Mouse (Mus musculus): Measurements from ENCODE around the gene Atp1a1. TPM values are rescaled to one million over a fixed set of nuclear protein-coding genes. Genes with fewer than 3 reads are reported as not detected.

Atp1a1 gene
- polyA plus RNA-seq, 1 experiment from 2014 or later, result 150 TPM

- Histone ChIP-seq H3K4me3 (ENCODE audit: low read depth, low read length) (no peak overlapping the region), H3K9ac (no peak overlapping the region), H3K4me2 (no peak overlapping the region), H3K4me1 (ENCODE audit: insufficient read depth) (no peaks in the 10 kb centered on the region), H3K36me3 (ENCODE audit: insufficient read depth) (no peaks in the 10 kb centered on the region), H3K27me3 (ENCODE audit: insufficient read depth, low read length) (no peaks in the 10 kb centered on the region), H3K27ac (ENCODE audit: low read depth) (no peak overlapping the region), H3K9me3 (ENCODE audit: low read depth, low read length) (no peaks in the 10 kb centered on the region)
- TF ChIP-seq CTCF (IDR thresholded peaks at IDR 0.05; ENCODE audit: low read depth), result no peak
- DNase-seq (no peak), ATAC-seq (ENCODE audit: insufficient read depth) (no peak)
- 61% methylated on average over 7 of the region's 7 CpGs for WGBS
These were observed 68.2 kb downstream of the Atp1a1 start for GRCm38 (mm10) chr3:101536322-101536721.

DNA sequence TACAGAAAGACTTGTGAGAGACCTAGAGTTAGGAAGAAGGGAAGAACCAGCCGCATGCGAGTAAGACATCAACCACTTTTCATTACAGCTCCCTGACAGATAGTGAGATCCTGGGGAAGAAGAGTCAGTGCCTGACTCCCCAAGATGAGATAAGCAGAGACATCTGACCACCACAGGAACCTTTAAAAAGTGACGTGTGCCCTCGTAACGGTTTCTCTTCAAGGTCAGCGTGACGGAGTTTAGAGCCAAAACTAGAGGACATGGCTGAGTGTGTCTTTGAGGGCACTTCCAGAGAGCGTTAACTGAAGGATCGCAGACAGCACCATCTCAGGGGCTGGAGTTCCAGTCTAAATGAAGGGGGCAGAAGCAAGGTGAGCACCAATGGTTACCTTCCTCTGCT lies 70.2 kb downstream of the Atp1a1 start:
- Histone ChIP-seq H3K4me2 (no peak overlapping the region), H3K9me3 (ENCODE audit: low read depth, low read length) (no peaks in the 10 kb centered on the region), H3K4me1 (ENCODE audit: insufficient read depth) (peaks cover 9% of the 10 kb centered on the region), H3K27me3 (ENCODE audit: insufficient read depth, low read length) (no peaks in the 10 kb centered on the region), H3K9ac (no peak overlapping the region), H3K36me3 (ENCODE audit: insufficient read depth) (no peaks in the 10 kb centered on the region), H3K4me3 (ENCODE audit: low read depth, low read length) (no peak overlapping the region), H3K27ac (ENCODE audit: low read depth) (no peak overlapping the region)
- no peak for DNase-seq
- ATAC-seq (ENCODE audit: insufficient read depth), result no peak
- 77% methylated on average over 9 of the region's 9 CpGs for WGBS
- no peak for TF ChIP-seq CTCF (IDR thresholded peaks at IDR 0.05; ENCODE audit: low read depth)

DNA sequence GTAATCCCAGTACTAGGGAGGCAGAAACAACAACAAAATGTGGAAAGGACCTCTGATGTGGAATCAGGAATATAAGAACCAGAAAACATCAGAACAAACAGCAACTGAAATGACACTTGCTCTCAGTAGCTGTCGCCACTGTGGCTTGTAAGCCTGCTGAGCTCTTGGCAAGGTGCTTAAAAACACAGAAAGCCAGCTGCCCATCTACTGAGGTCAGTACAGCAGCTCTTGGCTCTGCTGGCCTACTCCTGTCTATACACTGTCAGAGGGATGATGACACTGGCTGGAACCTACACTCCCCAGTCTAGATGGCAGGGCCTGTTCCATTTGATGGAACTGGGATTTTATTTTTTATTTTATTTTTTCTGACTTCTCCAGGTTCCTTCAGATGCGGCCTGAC lies 71.1 kb downstream of the Atp1a1 start:
- H3K36me3 ChIP-seq (ENCODE audit: insufficient read depth), result no peaks in the 10 kb centered on the region
- no peaks in the 10 kb centered on the region for H3K27me3 ChIP-seq (ENCODE audit: insufficient read depth, low read length)
- WGBS, result 84% methylated on average over 2 of the region's 2 CpGs
- ATAC-seq (ENCODE audit: insufficient read depth) (no peak), DNase-seq (no peak)
- peaks cover 15% of the 10 kb centered on the region for H3K4me1 ChIP-seq (ENCODE audit: insufficient read depth)
- no peak overlapping the region for H3K4me2 ChIP-seq
- TF ChIP-seq CTCF (IDR thresholded peaks at IDR 0.05; ENCODE audit: low read depth), result no peak
- H3K9ac ChIP-seq, result no peak overlapping the region
- no peak overlapping the region for H3K4me3 ChIP-seq (ENCODE audit: low read depth, low read length)
- no peaks in the 10 kb centered on the region for H3K9me3 ChIP-seq (ENCODE audit: low read depth, low read length)
- no peak overlapping the region for H3K27ac ChIP-seq (ENCODE audit: low read depth)

DNA sequence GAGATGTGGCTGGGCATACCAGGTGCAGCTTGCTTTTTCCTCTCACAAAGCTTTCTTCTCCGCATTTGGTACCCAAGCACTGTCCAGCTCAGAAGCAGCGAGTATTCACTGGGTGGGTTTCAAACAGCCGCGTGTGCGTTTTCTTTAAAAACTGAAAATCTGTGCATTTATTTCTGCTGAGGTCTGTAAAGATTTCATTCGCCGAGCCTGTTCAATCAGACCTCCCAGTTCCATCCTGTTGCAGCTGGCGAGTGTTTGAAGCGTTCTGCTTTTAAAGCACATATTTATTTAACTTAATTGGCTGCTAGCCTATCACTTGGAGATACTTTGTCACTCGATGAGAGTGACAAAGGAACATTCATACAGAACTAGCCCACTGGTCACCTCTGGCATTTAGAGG lies 73.6 kb downstream of the Atp1a1 start:
- TF ChIP-seq CTCF (IDR thresholded peaks at IDR 0.05; ENCODE audit: low read depth), result no peak
- DNase-seq (peak; percentile 57), ATAC-seq (ENCODE audit: insufficient read depth) (no peak)
- Histone ChIP-seq H3K4me1 (ENCODE audit: insufficient read depth) (peaks cover 22% of the 10 kb centered on the region), H3K36me3 (ENCODE audit: insufficient read depth) (no peaks in the 10 kb centered on the region), H3K27me3 (ENCODE audit: insufficient read depth, low read length) (no peaks in the 10 kb centered on the region), H3K4me3 (ENCODE audit: low read depth, low read length) (no peak overlapping the region), H3K4me2 (no peak overlapping the region), H3K9me3 (ENCODE audit: low read depth, low read length) (no peaks in the 10 kb centered on the region), H3K9ac (no peak overlapping the region), H3K27ac (ENCODE audit: low read depth) (no peak overlapping the region)
- WGBS, result 28% methylated on average over 10 of the region's 10 CpGs

- Histone ChIP-seq H3K4me2 (no peak overlapping the region), H3K9me3 (ENCODE audit: low read depth, low read length) (no peaks in the 10 kb centered on the region), H3K4me3 (ENCODE audit: low read depth, low read length) (no peak overlapping the region), H3K27ac (ENCODE audit: low read depth) (no peak overlapping the region), H3K9ac (no peak overlapping the region), H3K36me3 (ENCODE audit: insufficient read depth) (no peaks in the 10 kb centered on the region), H3K4me1 (ENCODE audit: insufficient read depth) (peaks cover 22% of the 10 kb centered on the region), H3K27me3 (ENCODE audit: insufficient read depth, low read length) (no peaks in the 10 kb centered on the region)
- no peak for TF ChIP-seq CTCF (IDR thresholded peaks at IDR 0.05; ENCODE audit: low read depth)
- 35% methylated on average over 8 of the region's 8 CpGs for WGBS
- ATAC-seq (ENCODE audit: insufficient read depth), result no peak
- DNase-seq, result peak; percentile 37
These were observed 75.4 kb downstream of the Atp1a1 start for GRCm38 (mm10) chr3:101528900-101529594.

DNA sequence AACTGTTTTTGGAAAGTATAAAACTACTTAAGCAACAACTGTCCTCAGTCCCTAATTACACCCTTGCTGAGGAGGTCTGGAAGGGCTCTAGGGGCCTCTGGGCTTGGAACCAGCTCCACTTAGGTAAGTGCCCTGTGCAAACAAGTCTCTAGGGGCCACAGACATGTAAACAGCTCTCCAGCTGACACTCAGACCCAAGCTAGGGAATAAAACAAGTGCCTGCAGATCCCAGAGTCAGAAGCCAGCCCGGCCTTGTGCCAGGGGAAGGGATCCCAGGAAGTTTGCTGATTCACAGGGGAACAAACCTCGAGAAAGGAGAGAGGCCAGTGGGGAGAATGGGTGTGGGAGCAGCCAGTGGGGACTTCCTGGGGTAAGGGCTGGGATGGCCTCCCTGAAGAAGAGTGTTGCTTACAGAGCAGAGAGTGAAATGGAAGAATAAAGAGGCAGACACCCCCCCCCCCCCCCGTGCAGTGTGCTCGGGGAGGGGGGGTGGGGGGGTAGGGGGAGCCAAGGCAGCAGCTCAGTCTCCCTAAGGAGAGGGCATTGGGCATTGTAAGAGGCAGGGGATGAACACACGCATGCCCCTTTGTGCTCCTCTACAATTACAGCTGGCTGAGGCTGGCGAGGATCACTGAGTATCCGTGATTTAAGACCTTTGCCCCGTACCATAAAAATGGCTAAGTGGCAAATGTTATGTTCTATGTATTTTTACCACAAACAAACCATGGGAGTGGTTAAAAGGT lies 76.2 kb downstream of the Atp1a1 start:
- ATAC-seq (ENCODE audit: insufficient read depth) (no peak), DNase-seq (peak; percentile 34)
- no peak overlapping the region for H3K4me3 ChIP-seq (ENCODE audit: low read depth, low read length)
- peak overlapping the region; percentile 8; the same call in 1 of the 2 replicates for H3K27ac ChIP-seq (ENCODE audit: low read depth)
- no peaks in the 10 kb centered on the region for H3K27me3 ChIP-seq (ENCODE audit: insufficient read depth, low read length)
- no peaks in the 10 kb centered on the region for H3K9me3 ChIP-seq (ENCODE audit: low read depth, low read length)
- no peak overlapping the region for H3K9ac ChIP-seq
- peaks cover 22% of the 10 kb centered on the region for H3K4me1 ChIP-seq (ENCODE audit: insufficient read depth)
- no peak for TF ChIP-seq CTCF (IDR thresholded peaks at IDR 0.05; ENCODE audit: low read depth)
- WGBS, result 41% methylated on average over 6 of the region's 8 CpGs
- H3K4me2 ChIP-seq, result no peak overlapping the region
- H3K36me3 ChIP-seq (ENCODE audit: insufficient read depth), result no peaks in the 10 kb centered on the region

DNA sequence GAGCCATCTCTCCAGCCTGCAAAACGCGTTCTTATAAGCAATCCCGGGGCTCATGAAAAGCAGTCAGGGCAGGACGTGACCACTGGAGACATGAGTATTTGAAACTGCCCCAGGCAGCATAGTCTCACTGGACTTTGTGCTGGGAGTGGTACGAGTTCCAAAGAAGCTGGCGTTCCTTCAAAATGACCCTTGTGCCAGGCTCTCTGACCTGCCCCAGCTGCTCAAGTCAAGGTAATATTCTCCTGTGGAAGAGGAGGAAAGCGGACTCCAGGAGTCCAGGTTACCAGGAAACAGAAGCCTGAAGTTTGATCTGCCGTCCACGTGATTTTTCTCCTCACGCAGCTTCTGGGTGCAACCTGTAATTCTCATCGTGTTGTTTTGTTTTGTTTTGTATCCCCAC lies 77.9 kb downstream of the Atp1a1 start:
- ATAC-seq (ENCODE audit: insufficient read depth), result no peak
- 74% methylated on average over 11 of the region's 11 CpGs for WGBS
- no peak for DNase-seq

More for the DNA sequence above, 77.9 kb downstream of the Atp1a1 start:
- TF ChIP-seq CTCF (IDR thresholded peaks at IDR 0.05; ENCODE audit: low read depth), result no peak
- Histone ChIP-seq H3K36me3 (ENCODE audit: insufficient read depth) (no peaks in the 10 kb centered on the region), H3K27ac (ENCODE audit: low read depth) (no peak overlapping the region), H3K4me2 (no peak overlapping the region), H3K9ac (no peak overlapping the region), H3K4me1 (ENCODE audit: insufficient read depth) (peaks cover 26% of the 10 kb centered on the region), H3K9me3 (ENCODE audit: low read depth, low read length) (no peaks in the 10 kb centered on the region), H3K4me3 (ENCODE audit: low read depth, low read length) (no peak overlapping the region), H3K27me3 (ENCODE audit: insufficient read depth, low read length) (no peaks in the 10 kb centered on the region)

Other genes starting within 250 kb of the Atp1a1 start
- 23.4 and 24.1 TPM in 2 replicates for gene Igsf3, start 227.6 kb downstream of the Atp1a1 start, polyA plus RNA-seq (2014; fragmentation: Nextera tagmentation; extraction: Ambion mirVana)
- gene Mab21l3, start 244.3 kb upstream of the Atp1a1 start, polyA plus RNA-seq (2014; fragmentation: Nextera tagmentation; extraction: Ambion mirVana), result 0.12 and 0.68 TPM in 2 replicates